Mouse (Mus musculus): ENCODE data around the gene Slco1c1.

DNA sequence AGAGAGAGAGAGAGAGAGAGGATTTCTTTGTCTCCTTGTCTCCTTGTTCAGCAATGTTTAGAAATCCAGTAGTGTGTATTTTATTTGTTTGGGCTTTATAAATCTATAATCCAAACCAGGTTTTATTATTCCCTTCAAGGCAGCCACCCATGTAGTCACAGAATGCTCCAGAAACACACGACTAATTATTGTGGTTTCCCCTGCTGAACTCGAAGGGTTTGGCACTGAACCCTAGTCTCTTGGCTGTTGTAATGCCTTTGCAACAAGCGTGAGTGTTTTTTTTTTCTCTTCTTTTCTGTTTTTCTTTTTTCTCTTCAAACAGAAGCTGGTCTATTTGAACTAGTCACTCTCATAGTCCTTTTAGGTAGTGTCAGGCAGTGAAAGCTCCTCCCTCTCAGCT lies 49.5 kb upstream of the Slco1c1 start:
- no peak for TF ChIP-seq CTCF (IDR thresholded peaks at IDR 0.05; ENCODE audit: borderline replicate concordance, control insufficient read depth, extremely low read depth, insufficient read depth, low read length, poor library complexity)
- TF ChIP-seq POLR2A (IDR thresholded peaks at IDR 0.05; ENCODE audit: control insufficient read depth, extremely low read depth, insufficient read depth, low read length, poor library complexity), result no peak

Data from thymus, adult 2 months (tissue).